Mouse (Mus musculus): ENCODE measurements around the gene Ubald1. TPM values are rescaled to one million over a fixed set of nuclear protein-coding genes. Genes with fewer than 3 reads are reported as not detected.

Ubald1 gene
- polyA plus RNA-seq, 1 experiment, result 92.4 TPM

GRCm38 (mm10) chr16:4881400-4882351, 1.6 kb upstream of the Ubald1 start:
- DNase-seq, result no peak
- H3K27ac ChIP-seq (ENCODE audit: control insufficient read depth, insufficient read depth, low read length), result no peak overlapping the region

GRCm38 (mm10) chr16:4879708-4880124, 399 bp downstream of the Ubald1 start:
- no peak for TF ChIP-seq CTCF (IDR thresholded peaks at IDR 0.05; ENCODE audit: borderline replicate concordance, control insufficient read depth, extremely low read depth, insufficient read depth, low read length, poor library complexity)
- TF ChIP-seq POLR2A (IDR thresholded peaks at IDR 0.05; ENCODE audit: control insufficient read depth, extremely low read depth, insufficient read depth, low read length, poor library complexity), result peak; percentile 49
- H3K27ac ChIP-seq (ENCODE audit: control insufficient read depth, insufficient read depth, low read length), result peak overlapping the region; percentile 92
- WGBS, result under 1% methylated on average over 40 of the region's 40 CpGs
- DNase-seq, result peak; percentile 86
- H3K27me3 ChIP-seq (ENCODE audit: control insufficient read depth, insufficient read depth, low read length), result no peaks in the 10 kb centered on the region
- no peaks in the 10 kb centered on the region for H3K36me3 ChIP-seq (ENCODE audit: control insufficient read depth, insufficient read depth, low read length)
- peak overlapping the region; percentile 87 for H3K4me3 ChIP-seq (ENCODE audit: control insufficient read depth, insufficient read depth, low read length)
- H3K4me1 ChIP-seq (replicated peaks; ENCODE audit: control insufficient read depth, insufficient read depth, low read length), result peaks cover 34% of the 10 kb centered on the region

More at GRCm38 (mm10) chr16:4881400-4882351, 1.6 kb upstream of the Ubald1 start:
- Histone ChIP-seq H3K4me3 (ENCODE audit: control insufficient read depth, insufficient read depth, low read length) (no peak overlapping the region), H3K27me3 (ENCODE audit: control insufficient read depth, insufficient read depth, low read length) (no peaks in the 10 kb centered on the region), H3K36me3 (ENCODE audit: control insufficient read depth, insufficient read depth, low read length) (no peaks in the 10 kb centered on the region), H3K4me1 (replicated peaks; ENCODE audit: control insufficient read depth, insufficient read depth, low read length) (peaks cover 30% of the 10 kb centered on the region)
- no peak for TF ChIP-seq POLR2A (IDR thresholded peaks at IDR 0.05; ENCODE audit: control insufficient read depth, extremely low read depth, insufficient read depth, low read length, poor library complexity)
- TF ChIP-seq CTCF (IDR thresholded peaks at IDR 0.05; ENCODE audit: borderline replicate concordance, control insufficient read depth, extremely low read depth, insufficient read depth, low read length, poor library complexity), result no peak
- 78% methylated on average over 10 of the region's 10 CpGs for WGBS

- DNase-seq, result peak; percentile 42
- WGBS, result under 1% methylated on average over 53 of the region's 54 CpGs
These were observed 911 bp downstream of the Ubald1 start for GRCm38 (mm10) chr16:4879101-4879707.

GRCm38 (mm10) chr16:4878192-4878885, 1.8 kb downstream of the Ubald1 start:
- 3% methylated on average over 5 of the region's 5 CpGs for WGBS
- Histone ChIP-seq H3K4me1 (replicated peaks; ENCODE audit: control insufficient read depth, insufficient read depth, low read length) (peaks cover 34% of the 10 kb centered on the region), H3K27me3 (ENCODE audit: control insufficient read depth, insufficient read depth, low read length) (no peaks in the 10 kb centered on the region), H3K27ac (ENCODE audit: control insufficient read depth, insufficient read depth, low read length) (peak overlapping the region; percentile 92), H3K4me3 (ENCODE audit: control insufficient read depth, insufficient read depth, low read length) (peak overlapping the region; percentile 30), H3K36me3 (ENCODE audit: control insufficient read depth, insufficient read depth, low read length) (no peaks in the 10 kb centered on the region)
- DNase-seq, result peak; percentile 67
- TF ChIP-seq CTCF (IDR thresholded peaks at IDR 0.05; ENCODE audit: borderline replicate concordance, control insufficient read depth, extremely low read depth, insufficient read depth, low read length, poor library complexity) (no peak), POLR2A (IDR thresholded peaks at IDR 0.05; ENCODE audit: control insufficient read depth, extremely low read depth, insufficient read depth, low read length, poor library complexity) (no peak)

More at GRCm38 (mm10) chr16:4879101-4879707, 911 bp downstream of the Ubald1 start:
- Histone ChIP-seq H3K27ac (ENCODE audit: control insufficient read depth, insufficient read depth, low read length) (peak overlapping the region; percentile 92), H3K36me3 (ENCODE audit: control insufficient read depth, insufficient read depth, low read length) (no peaks in the 10 kb centered on the region), H3K4me3 (ENCODE audit: control insufficient read depth, insufficient read depth, low read length) (peak overlapping the region; percentile 87), H3K4me1 (replicated peaks; ENCODE audit: control insufficient read depth, insufficient read depth, low read length) (peaks cover 34% of the 10 kb centered on the region), H3K27me3 (ENCODE audit: control insufficient read depth, insufficient read depth, low read length) (no peaks in the 10 kb centered on the region)
- TF ChIP-seq CTCF (IDR thresholded peaks at IDR 0.05; ENCODE audit: borderline replicate concordance, control insufficient read depth, extremely low read depth, insufficient read depth, low read length, poor library complexity) (no peak), POLR2A (IDR thresholded peaks at IDR 0.05; ENCODE audit: control insufficient read depth, extremely low read depth, insufficient read depth, low read length, poor library complexity) (no peak; the same call in 1 of the 2 replicates)

GRCm38 (mm10) chr16:4877701-4878100, 2.4 kb downstream of the Ubald1 start:
- Histone ChIP-seq H3K36me3 (ENCODE audit: control insufficient read depth, insufficient read depth, low read length) (no peaks in the 10 kb centered on the region), H3K27me3 (ENCODE audit: control insufficient read depth, insufficient read depth, low read length) (no peaks in the 10 kb centered on the region), H3K27ac (ENCODE audit: control insufficient read depth, insufficient read depth, low read length) (peak overlapping the region; percentile 92), H3K4me3 (ENCODE audit: control insufficient read depth, insufficient read depth, low read length) (peak overlapping the region; percentile 30), H3K4me1 (replicated peaks; ENCODE audit: control insufficient read depth, insufficient read depth, low read length) (peaks cover 34% of the 10 kb centered on the region)
- TF ChIP-seq CTCF (IDR thresholded peaks at IDR 0.05; ENCODE audit: borderline replicate concordance, control insufficient read depth, extremely low read depth, insufficient read depth, low read length, poor library complexity), result no peak
- TF ChIP-seq POLR2A (IDR thresholded peaks at IDR 0.05; ENCODE audit: control insufficient read depth, extremely low read depth, insufficient read depth, low read length, poor library complexity), result no peak
- 41% methylated on average over 3 of the region's 3 CpGs for WGBS
- no peak for DNase-seq

- WGBS, result 56% methylated on average over 4 of the region's 4 CpGs
- no peak for TF ChIP-seq CTCF (IDR thresholded peaks at IDR 0.05; ENCODE audit: borderline replicate concordance, control insufficient read depth, extremely low read depth, insufficient read depth, low read length, poor library complexity)
- no peak for TF ChIP-seq POLR2A (IDR thresholded peaks at IDR 0.05; ENCODE audit: control insufficient read depth, extremely low read depth, insufficient read depth, low read length, poor library complexity)
- Histone ChIP-seq H3K27ac (ENCODE audit: control insufficient read depth, insufficient read depth, low read length) (no peak overlapping the region), H3K27me3 (ENCODE audit: control insufficient read depth, insufficient read depth, low read length) (no peaks in the 10 kb centered on the region), H3K36me3 (ENCODE audit: control insufficient read depth, insufficient read depth, low read length) (no peaks in the 10 kb centered on the region), H3K4me1 (replicated peaks; ENCODE audit: control insufficient read depth, insufficient read depth, low read length) (peaks cover 34% of the 10 kb centered on the region), H3K4me3 (ENCODE audit: control insufficient read depth, insufficient read depth, low read length) (no peak overlapping the region)
- DNase-seq, result no peak
These were observed 2.9 kb downstream of the Ubald1 start for GRCm38 (mm10) chr16:4877195-4877594.
